Mouse (Mus musculus): ENCODE results near the gene Rmnd1. TPM values are rescaled to one million over a fixed set of nuclear protein-coding genes. Genes with fewer than 3 reads are reported as not detected.
A peak's percentile ranks its signal among the peaks of the same experiment; 100 is the strongest.

Gene Rmnd1
- polyA plus RNA-seq, 1 experiment from 2014 or later: 42.8 TPM

DNA sequence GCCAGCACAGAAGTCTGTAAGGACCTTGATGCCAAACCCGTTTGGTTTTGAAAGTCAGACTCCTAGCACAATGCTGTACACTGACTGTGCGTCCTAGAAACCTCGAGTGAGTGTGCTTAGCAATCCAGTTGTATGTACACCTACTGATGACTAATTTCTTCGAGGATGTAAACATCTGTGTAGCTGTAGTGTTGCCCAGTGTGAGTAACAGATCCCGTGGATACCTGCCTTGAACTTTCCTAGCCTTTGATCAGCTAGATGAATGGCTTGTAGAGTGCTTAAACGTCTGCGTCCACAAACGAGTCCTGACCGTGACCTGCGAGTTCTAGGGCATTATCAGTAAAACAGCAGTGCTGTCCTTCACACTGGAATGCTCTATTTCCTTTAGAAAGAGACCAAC lies 43.2 kb downstream of the Rmnd1 start:
- peaks cover 18% of the 10 kb centered on the region for H3K36me3 ChIP-seq

DNA sequence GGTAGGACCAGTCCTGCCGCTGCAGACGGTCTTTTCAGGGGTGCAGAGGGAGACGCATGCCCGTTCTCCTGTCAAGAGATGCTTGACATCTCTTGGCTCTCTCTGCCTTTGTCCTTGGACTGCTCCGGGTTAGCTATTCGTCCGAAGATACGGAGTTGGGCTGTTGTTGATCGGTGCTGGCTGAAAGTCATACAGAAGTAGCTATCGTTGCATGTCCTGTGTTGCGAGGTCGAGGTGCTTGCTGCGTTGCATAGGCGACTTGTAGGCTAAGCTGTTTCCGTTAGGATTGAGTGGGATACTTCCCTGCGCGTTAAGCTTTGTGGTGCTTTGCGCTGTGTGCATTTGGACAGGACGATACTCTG lies 43.8 kb downstream of the Rmnd1 start:
- 0 out of 2 replicates have a peak, but pooled peaks cover 7% of the 10 kb centered on the region for H3K9me3 ChIP-seq
- peak overlapping the region; percentile 99 for H3K27ac ChIP-seq
- no peak for DNase-seq (ENCODE audit: low spot score)
- H3K27me3 ChIP-seq (ENCODE audit: insufficient read depth, poor library complexity, severe bottlenecking): no peaks in the 10 kb centered on the region
- peaks cover 13% of the 10 kb centered on the region for H3K36me3 ChIP-seq
- WGBS: under 1% methylated on average over 19 of the region's 19 CpGs
- H3K4me3 ChIP-seq: peak overlapping the region; percentile 95
- peaks cover 41% of the 10 kb centered on the region for H3K4me1 ChIP-seq (replicated peaks)

More for the DNA sequence above, 43.2 kb downstream of the Rmnd1 start:
- peak overlapping the region; percentile 99; the same call in 1 of the 2 replicates for H3K27ac ChIP-seq
- DNase-seq (ENCODE audit: low spot score): no peak
- peaks cover 40% of the 10 kb centered on the region for H3K4me1 ChIP-seq (replicated peaks)
- H3K4me3 ChIP-seq: peak overlapping the region; percentile 95
- H3K9me3 ChIP-seq: 0 out of 2 replicates have a peak, but pooled peaks cover 7% of the 10 kb centered on the region
- 47% methylated on average over 10 of the region's 10 CpGs for WGBS
- no peaks in the 10 kb centered on the region for H3K27me3 ChIP-seq (ENCODE audit: insufficient read depth, poor library complexity, severe bottlenecking)

DNA sequence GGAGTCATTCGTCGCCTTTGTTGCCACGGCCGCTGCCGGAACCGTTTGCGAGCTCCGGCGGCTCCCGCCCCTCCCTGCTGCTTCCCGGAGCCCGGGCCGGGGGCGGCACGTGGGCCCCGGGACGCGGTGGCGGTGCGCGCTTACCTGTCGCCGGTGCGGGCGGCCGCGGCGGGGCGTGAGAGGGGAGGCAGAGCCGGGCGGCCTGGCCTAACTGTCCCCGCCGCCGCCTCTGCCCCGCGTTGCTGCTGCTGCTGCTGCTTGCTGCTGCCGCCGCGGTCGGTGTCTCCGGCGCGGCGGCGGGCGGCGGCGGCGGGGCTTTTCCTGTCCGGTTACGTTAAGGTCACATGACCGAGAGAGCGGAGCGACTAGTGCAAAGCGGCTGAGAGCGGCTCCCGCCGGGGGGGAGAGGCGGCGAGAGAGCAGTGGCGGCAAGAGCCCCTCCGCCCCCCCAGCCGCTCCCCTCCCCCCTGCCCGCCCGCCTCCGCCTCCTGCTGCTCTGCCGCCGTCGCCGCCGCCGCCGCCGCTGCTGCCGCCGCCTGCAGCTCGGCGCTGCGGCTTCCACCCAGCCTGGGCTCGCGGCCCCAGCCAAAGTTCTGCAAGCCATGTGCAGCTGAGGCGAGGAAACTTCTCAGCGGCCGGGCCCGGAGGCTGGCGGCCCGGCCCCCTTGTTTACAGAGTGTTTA lies 44.3 kb downstream of the Rmnd1 start, which contains the start of gene Zbtb2:
Gene Zbtb2, minus strand, starts transcription at position 408 of the 683 bp plus-strand sequence.
- DNase-seq (ENCODE audit: low spot score): peak; percentile 74
- Histone ChIP-seq H3K27ac (peak within 1 kb of the TSS; percentile 99), H3K27me3 (ENCODE audit: insufficient read depth, poor library complexity, severe bottlenecking) (no peaks in the 10 kb centered on the region), H3K4me1 (replicated peaks) (peaks cover 46% of the 10 kb centered on the region), H3K36me3 (peaks cover 8% of the 10 kb centered on the region), H3K4me3 (peak within 1 kb of the TSS; percentile 95), H3K9me3 (0 out of 2 replicates have a peak, but pooled peaks cover 7% of the 10 kb centered on the region)
- WGBS: under 1% methylated on average over 78 of the region's 87 CpGs

DNA sequence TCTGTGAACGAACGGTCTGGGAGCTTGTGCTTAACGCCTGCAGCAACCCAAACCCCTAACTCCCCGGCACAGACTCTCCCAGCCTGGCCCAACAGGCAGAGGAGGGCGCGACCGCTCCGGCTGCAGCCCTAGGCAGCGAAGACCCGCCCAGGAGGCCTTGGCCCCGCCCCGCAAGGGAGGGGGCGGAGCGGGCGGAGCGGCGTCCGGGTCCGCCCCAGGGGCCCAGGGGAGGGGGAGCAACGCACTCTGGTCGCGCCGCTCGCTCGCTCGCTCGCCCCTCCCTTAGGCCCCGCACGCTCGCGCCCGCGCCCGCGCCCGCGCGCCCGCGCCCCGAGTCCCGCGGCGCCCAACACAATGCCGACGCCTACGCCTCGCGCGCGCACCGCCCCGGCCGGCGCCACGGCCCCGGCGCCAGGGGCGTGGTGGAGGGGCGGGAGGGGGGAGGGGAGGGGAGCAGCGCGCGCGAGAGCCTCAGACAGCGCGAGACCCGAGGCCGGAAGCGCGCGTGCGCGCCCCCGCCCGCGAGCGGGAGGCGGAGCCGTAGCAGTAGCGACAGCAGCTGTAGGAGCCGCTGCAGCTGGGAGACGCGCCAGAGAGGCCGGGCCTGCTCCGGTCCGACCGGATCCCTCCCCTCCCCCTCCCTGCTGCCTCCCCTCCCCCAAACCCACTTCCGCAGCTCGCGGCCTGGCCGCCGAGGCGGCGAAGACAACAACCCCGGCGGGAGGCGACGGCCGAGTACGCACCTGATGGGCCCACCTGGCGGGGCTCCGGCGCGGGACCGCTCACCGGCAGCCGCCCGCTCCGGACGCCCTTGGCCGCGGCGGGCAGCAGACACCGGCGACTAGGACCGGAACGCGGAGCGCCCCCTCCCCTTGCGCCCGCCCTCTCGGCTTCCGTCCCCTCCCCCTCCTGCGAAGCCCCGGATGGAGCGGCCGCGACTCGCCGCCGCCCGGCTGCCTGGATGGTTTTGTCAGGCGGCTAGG lies 45.3 kb downstream of the Rmnd1 start:
- under 1% methylated on average over 119 of the region's 133 CpGs for WGBS

DNA sequence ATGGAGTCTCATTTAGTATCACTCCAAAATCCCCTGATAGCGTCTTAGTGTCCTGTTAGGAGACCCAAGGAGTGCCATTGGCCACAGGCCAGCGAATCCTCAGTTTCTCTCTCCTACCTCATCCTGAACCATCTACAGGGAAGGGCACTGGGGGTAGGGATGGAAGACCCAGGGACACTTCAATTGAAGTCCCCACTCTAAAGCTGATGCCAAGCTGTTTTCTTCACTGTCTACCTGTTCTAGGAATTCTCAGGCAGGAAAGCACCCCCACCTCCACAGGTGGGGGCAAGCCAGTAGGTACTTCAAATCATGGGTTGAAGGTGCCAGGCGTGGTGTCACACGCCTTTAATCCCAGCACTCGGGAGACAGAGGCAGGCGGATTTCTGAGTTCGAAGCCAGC lies 47.9 kb downstream of the Rmnd1 start:
- H3K27ac ChIP-seq: no peak overlapping the region
- WGBS: 96% methylated on average over 7 of the region's 7 CpGs
- no peak overlapping the region for H3K4me3 ChIP-seq
- no peak for DNase-seq (ENCODE audit: low spot score)
- 0 out of 2 replicates have a peak, but pooled peaks cover 7% of the 10 kb centered on the region for H3K9me3 ChIP-seq
- no peaks in the 10 kb centered on the region for H3K27me3 ChIP-seq (ENCODE audit: insufficient read depth, poor library complexity, severe bottlenecking)
- peaks cover 23% of the 10 kb centered on the region for H3K4me1 ChIP-seq (replicated peaks)
- no peaks in the 10 kb centered on the region for H3K36me3 ChIP-seq

More for the DNA sequence above, 45.3 kb downstream of the Rmnd1 start:
- peak overlapping the region; percentile 99 for H3K27ac ChIP-seq
- H3K9me3 ChIP-seq: 0 out of 2 replicates have a peak, but pooled peaks cover 7% of the 10 kb centered on the region
- H3K4me1 ChIP-seq (replicated peaks): peaks cover 46% of the 10 kb centered on the region
- no peaks in the 10 kb centered on the region for H3K27me3 ChIP-seq (ENCODE audit: insufficient read depth, poor library complexity, severe bottlenecking)
- peak; percentile 95 for DNase-seq (ENCODE audit: low spot score)
- H3K4me3 ChIP-seq: peak overlapping the region; percentile 95
- H3K36me3 ChIP-seq: 0 out of 2 replicates have a peak, but pooled peaks cover 2% of the 10 kb centered on the region

DNA sequence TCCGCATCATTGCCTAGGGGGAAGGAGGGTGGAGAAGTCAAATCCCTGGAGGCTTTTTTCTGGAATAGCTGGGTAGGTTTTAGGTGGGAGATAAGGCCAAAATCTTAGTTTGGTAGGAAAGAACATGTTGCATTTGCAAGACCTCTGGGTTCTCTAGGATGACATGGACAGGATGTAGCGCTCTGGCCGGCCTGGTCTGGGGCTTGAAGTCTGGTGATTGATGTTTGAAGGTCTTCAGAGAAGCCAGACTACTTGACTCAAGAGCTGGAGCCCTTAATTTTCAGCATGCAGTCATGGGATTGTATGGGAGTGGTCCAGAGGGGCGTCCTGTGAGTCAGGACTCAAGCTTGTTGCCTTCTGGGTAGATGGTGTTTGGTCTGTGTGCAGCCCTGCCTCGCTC lies 51.4 kb downstream of the Rmnd1 start:
- Histone ChIP-seq H3K36me3 (0 out of 2 replicates have a peak, but pooled peaks cover 3% of the 10 kb centered on the region), H3K4me3 (no peak overlapping the region), H3K27ac (no peak overlapping the region), H3K9me3 (no peaks in the 10 kb centered on the region), H3K27me3 (ENCODE audit: insufficient read depth, poor library complexity, severe bottlenecking) (no peaks in the 10 kb centered on the region), H3K4me1 (replicated peaks) (peaks cover 8% of the 10 kb centered on the region; the same call in 1 of the 2 replicates)
- WGBS: 89% methylated on average over 5 of the region's 5 CpGs
- no peak for DNase-seq (ENCODE audit: low spot score)

- H3K4me3 ChIP-seq: no peak overlapping the region
- no peak for DNase-seq (ENCODE audit: low spot score)
- 91% methylated on average over 7 of the region's 7 CpGs for WGBS
- no peak overlapping the region for H3K27ac ChIP-seq
- H3K36me3 ChIP-seq: peaks cover 27% of the 10 kb centered on the region
- H3K9me3 ChIP-seq: no peaks in the 10 kb centered on the region
- peaks cover 8% of the 10 kb centered on the region; the same call in 1 of the 2 replicates for H3K4me1 ChIP-seq (replicated peaks)
- no peaks in the 10 kb centered on the region for H3K27me3 ChIP-seq (ENCODE audit: insufficient read depth, poor library complexity, severe bottlenecking)
Observed at GRCm38 (mm10) chr10:4376931-4377330, 55.3 kb downstream of the Rmnd1 start.

DNA sequence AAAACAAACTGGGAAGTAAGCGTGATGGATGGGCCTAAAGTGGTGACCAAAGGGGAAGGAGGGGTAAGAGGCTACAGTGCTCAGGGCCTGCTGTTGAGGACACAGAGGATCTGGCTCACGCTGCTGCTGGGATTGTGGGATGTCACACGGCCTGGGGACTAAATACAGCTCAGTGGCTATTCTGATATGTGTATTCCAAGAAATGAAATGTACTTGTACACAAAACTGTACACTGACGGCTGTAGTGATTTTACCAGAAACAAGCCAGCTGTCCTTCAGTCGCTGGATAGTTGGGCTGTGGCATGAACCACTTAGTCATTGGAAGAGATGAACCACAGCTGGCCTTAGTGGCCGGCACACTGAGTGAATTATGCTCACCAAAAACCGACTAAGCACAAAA lies 55.7 kb downstream of the Rmnd1 start:
- no peaks in the 10 kb centered on the region for H3K27me3 ChIP-seq (ENCODE audit: insufficient read depth, poor library complexity, severe bottlenecking)
- H3K36me3 ChIP-seq: peaks cover 32% of the 10 kb centered on the region
- peaks cover 8% of the 10 kb centered on the region; the same call in 1 of the 2 replicates for H3K4me1 ChIP-seq (replicated peaks)
- H3K27ac ChIP-seq: no peak overlapping the region
- no peak for DNase-seq (ENCODE audit: low spot score)
- no peaks in the 10 kb centered on the region for H3K9me3 ChIP-seq
- no peak overlapping the region for H3K4me3 ChIP-seq
- 78% methylated on average over 7 of the region's 7 CpGs for WGBS

DNA sequence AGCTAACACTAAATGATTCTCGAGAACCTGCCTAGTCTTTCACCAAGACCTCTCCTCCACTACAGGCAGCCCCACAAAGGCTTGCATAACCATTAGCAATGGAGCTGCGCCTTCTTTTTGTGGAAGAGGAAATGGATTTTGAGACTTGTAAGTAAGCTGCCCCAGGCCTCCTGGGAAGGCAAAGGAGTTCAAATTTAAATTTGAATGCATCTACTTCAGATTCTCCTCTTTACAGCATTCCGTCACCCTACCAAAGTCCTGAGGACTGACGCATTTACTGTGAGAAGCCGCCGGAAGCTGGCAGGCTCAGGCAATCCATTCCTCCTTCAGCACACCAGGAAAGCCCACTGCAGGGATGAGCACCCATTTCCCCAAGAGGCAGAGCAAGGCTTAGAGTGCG lies 56.9 kb downstream of the Rmnd1 start:
- Histone ChIP-seq H3K9me3 (no peaks in the 10 kb centered on the region), H3K36me3 (peaks cover 42% of the 10 kb centered on the region), H3K4me3 (no peak overlapping the region), H3K27ac (no peak overlapping the region), H3K27me3 (ENCODE audit: insufficient read depth, poor library complexity, severe bottlenecking) (no peaks in the 10 kb centered on the region), H3K4me1 (replicated peaks) (peaks cover 8% of the 10 kb centered on the region; the same call in 1 of the 2 replicates)
- DNase-seq (ENCODE audit: low spot score): no peak
- WGBS: 40% methylated on average over 7 of the region's 7 CpGs

- H3K27me3 ChIP-seq (ENCODE audit: insufficient read depth, poor library complexity, severe bottlenecking): no peaks in the 10 kb centered on the region
- H3K27ac ChIP-seq: no peak overlapping the region
- H3K4me3 ChIP-seq: no peak overlapping the region
- 88% methylated on average over 4 of the region's 4 CpGs for WGBS
- peaks cover 8% of the 10 kb centered on the region; the same call in 1 of the 2 replicates for H3K4me1 ChIP-seq (replicated peaks)
- peaks cover 47% of the 10 kb centered on the region for H3K36me3 ChIP-seq
- H3K9me3 ChIP-seq: no peaks in the 10 kb centered on the region
- no peak for DNase-seq (ENCODE audit: low spot score)
Observed at GRCm38 (mm10) chr10:4374734-4375133, 57.5 kb downstream of the Rmnd1 start.

- no peak overlapping the region for H3K4me3 ChIP-seq
- H3K36me3 ChIP-seq: peaks cover 52% of the 10 kb centered on the region
- 93% methylated on average over 7 of the region's 7 CpGs for WGBS
- no peaks in the 10 kb centered on the region for H3K9me3 ChIP-seq
- no peaks in the 10 kb centered on the region for H3K27me3 ChIP-seq (ENCODE audit: insufficient read depth, poor library complexity, severe bottlenecking)
- H3K4me1 ChIP-seq (replicated peaks): peaks cover 8% of the 10 kb centered on the region; the same call in 1 of the 2 replicates
- no peak overlapping the region for H3K27ac ChIP-seq
- DNase-seq (ENCODE audit: low spot score): no peak
Observed at GRCm38 (mm10) chr10:4374239-4374638, 57.9 kb downstream of the Rmnd1 start.

DNA sequence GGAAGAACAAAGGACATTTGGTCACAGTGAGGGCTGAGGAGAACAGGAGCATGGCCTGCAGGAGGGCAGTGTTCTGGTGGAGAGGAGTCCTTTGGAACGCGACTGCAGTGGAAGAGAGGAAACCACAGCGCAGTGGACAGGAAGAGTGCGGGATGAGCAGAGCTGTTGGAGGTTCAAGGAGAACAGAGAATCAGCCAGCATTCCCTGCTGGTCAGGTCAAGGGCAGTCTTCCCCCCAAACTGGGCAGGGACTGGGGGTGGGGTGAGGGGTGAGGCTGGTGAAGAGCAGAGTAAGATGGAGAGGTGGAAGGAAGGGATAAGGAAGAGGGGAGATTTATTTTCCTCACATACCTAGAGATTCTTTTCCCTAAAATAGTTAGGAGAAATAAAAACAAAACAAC lies 58.6 kb downstream of the Rmnd1 start:
- DNase-seq (ENCODE audit: low spot score): no peak
- H3K36me3 ChIP-seq: peaks cover 59% of the 10 kb centered on the region
- no peak overlapping the region for H3K4me3 ChIP-seq
- peaks cover 8% of the 10 kb centered on the region; the same call in 1 of the 2 replicates for H3K4me1 ChIP-seq (replicated peaks)
- H3K27ac ChIP-seq: 0 out of 2 replicates have a peak overlapping the region, but pooled peaks have one; percentile 18
- peaks cover under 1% of the 10 kb centered on the region; the same call in 1 of the 2 replicates for H3K9me3 ChIP-seq
- 79% methylated on average over 4 of the region's 4 CpGs for WGBS
- H3K27me3 ChIP-seq (ENCODE audit: insufficient read depth, poor library complexity, severe bottlenecking): no peaks in the 10 kb centered on the region

All from hindbrain, embryonic 10.5 days (tissue).